Mouse (Mus musculus) left cerebral cortex, adult 9 months (tissue): ENCODE results near the gene Mthfsd.

ENCODE experiments used
- DNase-seq, 2 experiments: peaks; one replicate each; pipeline ENCODE4 v3.0.0; 2022; ENCODE audit warnings: low spot score in 2 of 2

The Mthfsd gene

DNA sequence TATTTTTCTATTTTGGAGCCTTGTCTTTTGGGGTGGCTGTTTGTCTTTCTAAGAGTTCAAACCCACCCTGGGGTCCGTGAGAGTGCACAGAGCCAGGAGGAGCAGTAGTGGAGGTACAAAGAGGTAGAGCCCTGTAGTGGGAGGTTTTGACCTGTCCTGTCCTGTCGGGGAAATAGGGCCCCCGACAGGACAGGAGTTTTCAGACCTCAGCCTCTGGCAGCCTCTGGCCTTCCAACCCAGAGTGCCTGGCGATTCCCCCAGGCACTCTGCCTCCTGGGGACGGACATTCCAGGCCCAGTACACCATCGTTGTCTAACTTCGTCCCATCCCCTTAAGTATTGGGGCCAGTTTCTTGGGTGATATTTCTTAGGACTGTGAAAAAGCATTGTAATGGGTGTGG lies 14.2 kb upstream of the Mthfsd start:
- DNase-seq = no peak

- no peak for DNase-seq
Observed at GRCm38 (mm10) chr8:121121704-121122103, 13.5 kb upstream of the Mthfsd start.

DNA sequence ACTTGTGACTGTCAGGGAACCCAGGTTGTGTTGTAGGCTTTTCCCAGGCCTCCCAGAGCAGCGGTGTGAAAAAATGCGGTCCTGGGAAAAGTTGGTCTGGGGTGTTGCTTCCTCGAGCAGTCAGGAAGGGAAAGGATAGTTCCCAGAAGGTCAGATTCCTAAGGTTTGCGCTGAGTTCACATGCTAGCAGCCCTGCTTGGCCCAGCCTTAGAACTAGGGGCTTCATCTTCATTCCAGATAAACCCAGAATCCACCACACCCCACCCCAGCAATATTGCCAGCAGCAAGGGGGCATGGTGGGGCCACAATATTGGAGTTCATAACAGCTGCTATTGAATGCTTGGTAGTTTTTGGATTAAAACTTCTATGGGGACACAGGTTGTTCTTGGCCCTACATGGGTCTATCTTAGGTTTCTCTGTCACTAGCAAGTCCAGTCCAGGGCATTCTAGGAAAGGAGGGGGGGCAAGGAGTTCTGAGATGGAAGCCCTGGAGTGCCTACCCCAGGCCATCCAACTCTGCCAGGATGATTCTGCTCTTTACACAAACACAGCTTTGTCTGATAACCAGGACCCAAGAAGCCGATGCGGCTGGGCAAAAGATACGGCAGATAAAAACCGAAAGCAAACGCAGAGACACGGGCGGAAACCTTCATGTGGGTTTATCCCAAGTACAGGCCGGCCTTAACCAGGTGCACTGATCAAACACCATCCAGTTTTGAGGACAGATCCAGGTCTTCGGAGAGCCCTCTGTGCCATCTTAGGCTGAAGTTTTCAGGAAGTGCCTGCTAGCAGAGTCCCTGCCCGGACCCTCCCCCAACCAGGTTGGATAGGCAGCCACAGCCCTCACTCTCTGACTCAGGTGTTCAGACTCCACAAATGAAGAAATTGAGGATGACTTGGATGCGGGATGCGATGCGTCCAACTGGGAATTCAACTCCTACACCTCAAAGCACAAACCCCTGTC lies 12.5 kb upstream of the Mthfsd start:
- DNase-seq = no peak

GRCm38 (mm10) chr8:121119635-121120455 lies 11.7 kb upstream of the Mthfsd start:
- no peak for DNase-seq

- DNase-seq = no peak
Observed at GRCm38 (mm10) chr8:121118634-121119420, 10.6 kb upstream of the Mthfsd start.

GRCm38 (mm10) chr8:121117906-121118305 lies 9.7 kb upstream of the Mthfsd start:
- no peak for DNase-seq

GRCm38 (mm10) chr8:121117186-121117651 lies 9.0 kb upstream of the Mthfsd start:
- no peak for DNase-seq

- DNase-seq = no peak
Observed at GRCm38 (mm10) chr8:121116591-121117185, 8.5 kb upstream of the Mthfsd start.

DNA sequence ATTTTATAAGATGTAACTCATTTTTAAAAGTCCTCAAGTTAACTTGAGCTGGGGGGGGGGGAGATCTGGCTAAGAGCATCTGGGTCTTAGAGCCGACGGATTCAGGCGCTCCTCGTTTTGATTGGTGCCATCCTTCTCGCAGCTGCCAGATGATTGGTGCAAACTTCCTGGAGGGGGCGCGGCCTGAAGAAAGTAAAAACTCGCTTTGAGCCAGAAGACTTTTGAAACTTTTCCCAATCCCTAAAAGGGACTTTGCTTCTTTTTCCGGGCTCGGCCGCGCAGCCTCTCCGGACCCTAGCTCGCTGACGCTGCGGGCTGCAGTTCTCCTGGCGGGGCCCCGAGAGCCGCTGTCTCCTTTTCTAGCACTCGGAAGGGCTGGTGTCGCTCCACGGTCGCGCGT lies 7.8 kb upstream of the Mthfsd start, which contains the start of gene Foxc2:
Foxc2 (plus strand) TSS at position 224 of the 400 bp plus-strand sequence.
- peak in 1 of 2 experiments; percentile 54 for DNase-seq

DNA sequence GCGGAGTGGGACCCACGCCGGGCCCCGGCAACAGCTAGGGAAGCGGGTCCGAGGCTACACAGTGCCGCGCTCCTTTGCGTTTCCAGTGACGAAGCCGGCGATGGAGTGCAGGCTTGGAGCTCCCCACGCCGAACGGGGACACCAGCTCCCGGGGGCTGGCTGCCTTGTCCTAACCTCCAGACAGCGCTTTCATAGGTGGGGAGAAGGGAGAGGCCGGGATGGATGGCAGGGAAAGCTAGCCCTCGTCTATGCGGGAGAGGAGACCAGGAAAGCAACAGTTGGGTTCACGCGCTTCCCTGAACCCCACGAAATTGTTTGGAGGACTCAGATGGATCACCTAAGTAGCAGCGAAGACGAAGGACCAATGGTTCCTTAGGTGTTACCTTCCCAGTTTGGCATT lies 6.9 kb upstream of the Mthfsd start:
- DNase-seq = no peak

- DNase-seq = peak; percentile 69 to 97
Observed at GRCm38 (mm10) chr8:121113261-121113660, 5.1 kb upstream of the Mthfsd start.

DNA sequence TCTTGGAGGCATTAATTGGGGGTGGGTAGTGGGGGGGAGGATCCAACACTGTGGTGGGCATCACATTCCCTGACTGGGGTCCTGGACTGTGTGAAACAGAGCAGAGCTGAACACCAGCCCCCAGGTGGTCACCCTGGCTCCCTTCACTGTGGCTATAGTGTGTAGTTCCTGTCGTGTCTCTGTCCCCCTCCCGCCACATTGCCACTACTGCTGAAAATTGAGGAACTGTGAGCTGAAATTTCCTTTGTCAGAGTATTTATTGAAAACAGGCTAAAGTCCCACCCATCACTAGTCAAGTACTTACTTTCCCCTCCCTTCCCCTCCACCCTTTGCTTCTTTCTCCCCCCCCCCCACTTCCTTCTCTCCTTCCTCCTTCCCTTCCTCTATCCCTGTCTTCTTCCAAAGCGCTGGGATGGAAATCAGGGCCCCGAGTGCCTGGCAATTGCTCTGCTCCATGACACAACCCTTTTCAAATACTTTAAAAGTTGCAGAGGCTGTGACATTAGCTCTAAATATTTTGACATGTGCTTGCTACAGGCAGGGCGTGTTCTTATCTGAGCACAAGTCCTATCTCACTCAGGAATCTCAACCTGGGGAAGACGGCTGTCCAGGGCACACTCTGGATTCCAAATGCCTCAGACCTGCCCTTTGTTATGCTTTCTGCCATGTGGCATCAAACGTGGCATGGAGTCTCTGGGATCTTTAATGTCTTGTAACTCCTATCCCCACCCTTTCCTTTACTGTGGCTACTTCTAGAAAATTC lies 3.1 kb upstream of the Mthfsd start:
- no peak for DNase-seq

DNA sequence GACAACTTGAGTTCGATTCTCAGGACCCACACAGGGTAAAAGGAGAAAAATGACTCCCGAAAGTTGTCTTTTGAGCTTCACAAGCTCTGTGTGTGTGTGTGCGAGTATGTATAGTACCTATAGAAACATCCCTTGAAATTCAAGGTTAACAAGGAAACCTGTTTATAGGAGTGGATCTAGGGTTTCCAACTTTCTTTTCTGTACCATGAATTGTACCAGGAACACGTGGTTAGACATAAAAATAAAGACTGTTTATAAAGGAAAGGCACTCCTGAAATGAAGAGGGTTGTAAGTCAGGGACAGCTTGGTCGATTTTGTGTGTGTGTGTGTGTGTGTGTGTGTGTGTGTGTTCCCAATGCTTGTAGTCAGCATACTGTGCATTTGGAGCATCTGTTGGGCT lies 465 bp upstream of the Mthfsd start:
- no peak for DNase-seq

DNA sequence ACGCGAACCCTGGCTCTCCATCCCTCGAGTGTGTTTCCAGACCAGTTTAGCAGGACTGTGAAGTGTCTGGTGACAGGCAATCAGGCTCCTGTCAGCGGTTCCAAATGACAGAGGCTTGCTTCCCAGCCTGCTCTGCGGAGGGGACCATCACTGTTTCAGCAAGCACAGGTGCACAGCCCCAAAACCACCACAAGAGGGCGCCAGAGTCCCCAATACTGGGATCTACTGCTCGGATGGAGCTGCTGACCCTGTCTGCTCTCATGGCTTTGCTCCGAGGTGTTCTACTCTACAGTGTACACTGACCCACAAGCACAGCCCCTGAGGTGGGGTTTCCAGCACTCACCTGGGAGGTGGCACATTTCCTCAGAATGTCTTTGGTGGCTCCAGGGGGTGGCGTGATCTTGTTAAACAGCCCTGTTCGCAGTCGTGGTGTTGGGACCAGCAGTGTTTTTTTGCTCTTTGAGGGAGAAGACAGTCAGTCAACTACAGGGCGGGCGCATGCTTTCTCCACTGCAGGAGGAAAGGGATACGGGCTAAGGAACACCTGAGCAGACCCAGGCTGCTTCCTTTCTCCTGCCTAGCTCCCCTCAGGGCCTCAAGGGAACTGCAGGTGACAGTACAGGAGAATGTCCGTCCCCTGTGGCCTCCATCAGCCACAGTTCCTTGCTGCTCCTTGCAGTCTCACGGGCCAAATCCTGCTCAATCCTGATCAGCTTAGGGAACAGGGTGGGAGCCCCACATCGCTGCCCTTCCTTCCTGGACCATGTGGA lies 4.0 kb downstream of the Mthfsd start:
- DNase-seq = peak in 1 of 2 experiments; percentile 68

DNA sequence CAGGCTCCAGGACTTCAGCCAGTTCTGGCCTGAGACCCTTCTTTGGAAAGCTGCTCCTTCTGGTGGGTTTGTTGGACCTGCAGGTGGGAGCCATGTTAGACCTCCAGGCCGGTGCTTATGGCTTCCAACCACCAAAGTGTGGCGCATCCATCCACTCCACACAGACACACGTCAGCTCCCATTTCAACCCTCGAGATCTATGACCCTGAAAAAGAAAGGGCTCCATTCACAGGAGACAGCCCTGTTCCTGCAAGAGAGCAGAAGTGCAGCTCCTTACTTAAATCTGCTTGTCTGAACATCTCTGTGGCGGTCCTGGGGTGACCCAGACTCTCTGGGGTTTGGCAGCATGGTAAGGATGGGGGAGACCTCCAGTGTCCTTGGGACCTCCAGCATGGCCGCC lies 14.7 kb downstream of the Mthfsd start:
- DNase-seq = no peak

DNA sequence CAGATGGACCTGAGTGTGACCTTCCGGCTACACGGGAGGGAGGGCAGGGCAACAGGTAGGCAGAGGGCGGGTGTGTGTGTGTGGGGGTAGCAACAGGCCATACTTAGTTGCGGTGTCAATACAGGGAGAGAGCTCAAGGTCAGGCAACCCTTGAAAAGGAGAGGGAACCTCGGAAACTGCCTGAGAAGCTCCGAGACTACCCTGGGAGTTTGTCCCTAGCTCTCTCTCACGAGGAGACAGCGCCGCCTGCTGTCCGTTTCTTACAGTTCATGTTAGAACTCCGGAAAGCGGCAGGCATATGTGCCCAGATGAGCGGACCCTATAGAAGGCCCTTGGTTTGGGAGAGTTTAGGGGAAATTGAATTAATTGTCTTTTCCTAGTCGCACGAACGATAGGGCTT lies 15.6 kb downstream of the Mthfsd start:
- DNase-seq = peak in 1 of 2 experiments; percentile 87

GRCm38 (mm10) chr8:121092141-121092540 lies 16.1 kb downstream of the Mthfsd start:
- DNase-seq = no peak

DNA sequence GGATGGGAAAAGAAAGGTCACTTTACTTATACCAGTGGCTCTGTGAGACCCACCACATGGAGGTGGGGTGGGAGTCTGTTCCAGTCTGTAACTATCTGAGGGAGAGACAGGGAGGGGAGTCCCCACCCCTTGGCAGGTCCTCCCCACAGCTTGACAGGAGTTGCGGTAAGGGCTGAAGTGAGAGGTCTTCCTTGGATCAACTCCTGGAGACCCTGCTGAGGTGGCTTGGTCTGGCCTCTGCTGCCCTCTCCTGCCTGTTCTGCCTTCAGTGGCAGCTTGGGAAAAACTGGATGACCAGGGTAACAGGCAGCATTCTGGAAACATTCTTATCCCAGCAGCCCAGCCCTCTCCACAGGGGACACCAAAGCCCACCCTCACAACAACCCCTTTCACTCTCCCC lies 17.5 kb downstream of the Mthfsd start:
- no peak for DNase-seq

- DNase-seq = no peak
Observed at GRCm38 (mm10) chr8:121089631-121090380, 18.4 kb downstream of the Mthfsd start.
